Mouse (Mus musculus): Measurements from ENCODE around the gene Prrg4. TPM values are rescaled to one million over a fixed set of nuclear protein-coding genes. Genes with fewer than 3 reads are reported as not detected.
"Not testable (repeated sequence)": the region's sequence is repeated elsewhere in the genome, so short reads cannot be mapped to it uniquely, and the experiment has no call there.

The Prrg4 gene
- polyA plus RNA-seq, 1 experiment from 2014 or later, result 2.8 TPM

GRCm38 (mm10) chr2:104832486-104832885 lies 17.2 kb downstream of the Prrg4 start:
- no peak overlapping the region for H3K27ac ChIP-seq
- H3K36me3 ChIP-seq, result no peaks in the 10 kb centered on the region
- H3K4me3 ChIP-seq, result no peak overlapping the region
- H3K9ac ChIP-seq, result no peak overlapping the region
- peaks cover 5% of the 10 kb centered on the region for H3K4me1 ChIP-seq
- no peak for ATAC-seq (ENCODE audit: insufficient number of reproducible peaks, insufficient read depth, low FRiP score, low TSS enrichment, low read depth)
- H3K27me3 ChIP-seq, result no peaks in the 10 kb centered on the region
- no peak overlapping the region for H3K4me2 ChIP-seq
- WGBS, result 70% methylated on average over 2 of the region's 2 CpGs
- no peaks in the 10 kb centered on the region for H3K9me3 ChIP-seq

DNA sequence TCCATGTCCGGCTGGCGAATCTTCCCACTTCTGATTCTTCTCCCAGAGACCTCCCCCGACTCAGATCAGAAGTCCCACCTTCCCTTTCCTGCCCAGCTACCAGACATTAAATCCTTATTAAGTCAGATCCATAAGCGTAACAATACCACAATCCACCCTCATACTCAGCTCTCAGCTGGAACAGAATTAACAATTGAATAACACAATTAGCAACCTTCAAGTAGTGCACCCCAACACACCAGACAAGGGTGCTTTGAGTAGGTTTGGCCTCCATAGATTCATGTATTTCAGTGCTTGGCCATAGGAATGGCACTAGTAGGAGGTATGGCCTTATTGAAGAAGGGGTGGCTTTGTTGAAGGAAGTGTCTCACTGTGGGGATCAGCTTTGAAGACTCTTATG lies 23.5 kb downstream of the Prrg4 start:
- H3K9ac ChIP-seq, result no peak overlapping the region
- H3K27me3 ChIP-seq, result no peaks in the 10 kb centered on the region
- 90% methylated on average over 4 of the region's 4 CpGs for WGBS
- H3K4me2 ChIP-seq, result no peak overlapping the region
- H3K9me3 ChIP-seq, result no peaks in the 10 kb centered on the region
- H3K36me3 ChIP-seq, result no peaks in the 10 kb centered on the region
- no peak overlapping the region for H3K4me3 ChIP-seq
- H3K27ac ChIP-seq, result no peak overlapping the region
- H3K4me1 ChIP-seq, result peaks cover 5% of the 10 kb centered on the region
- ATAC-seq (ENCODE audit: insufficient number of reproducible peaks, insufficient read depth, low FRiP score, low TSS enrichment, low read depth), result no peak

DNA sequence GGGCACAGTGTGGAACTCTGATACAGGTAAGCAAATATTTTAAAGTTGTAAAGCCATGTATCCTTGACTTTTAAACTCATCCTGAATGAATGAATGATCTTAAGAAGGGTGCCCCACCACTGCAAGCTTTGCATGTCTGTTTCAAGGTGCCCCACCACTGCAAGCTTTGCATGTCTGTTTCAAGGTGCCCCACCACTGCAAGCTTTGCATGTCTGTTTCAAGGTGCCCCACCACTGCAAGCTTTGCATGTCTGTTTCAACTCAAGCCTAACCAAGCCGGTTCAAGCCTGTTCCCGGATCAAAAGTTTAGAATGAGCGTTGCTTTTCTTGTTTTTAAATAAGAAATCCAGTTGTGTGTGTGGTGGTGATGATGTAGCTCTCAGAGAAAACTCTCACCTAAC lies 30.9 kb downstream of the Prrg4 start:
- H3K9ac ChIP-seq; H3K4me2 ChIP-seq; H3K36me3 ChIP-seq; H3K4me3 ChIP-seq; H3K27ac ChIP-seq; H3K27me3 ChIP-seq; ATAC-seq (ENCODE audit: insufficient number of reproducible peaks, insufficient read depth, low FRiP score, low TSS enrichment, low read depth); H3K9me3 ChIP-seq: not testable (repeated sequence)
- 83% methylated on average over 3 of the region's 3 CpGs for WGBS
- H3K4me1 ChIP-seq, result peaks cover 14% of the 10 kb centered on the region

GRCm38 (mm10) chr2:104817555-104818330 lies 31.9 kb downstream of the Prrg4 start:
- Histone ChIP-seq H3K27ac (peak overlapping the region; percentile 99), H3K27me3 (no peaks in the 10 kb centered on the region), H3K9me3 (no peaks in the 10 kb centered on the region), H3K9ac (peak overlapping the region; percentile 98), H3K4me3 (peak overlapping the region; percentile 94), H3K4me1 (peaks cover 19% of the 10 kb centered on the region), H3K4me2 (peak overlapping the region; percentile 82), H3K36me3 (no peaks in the 10 kb centered on the region)
- 2% methylated on average over 15 of the region's 15 CpGs for WGBS
- no peak for ATAC-seq (ENCODE audit: insufficient number of reproducible peaks, insufficient read depth, low FRiP score, low TSS enrichment, low read depth)

GRCm38 (mm10) chr2:104816866-104817439 lies 32.7 kb downstream of the Prrg4 start:
- Histone ChIP-seq H3K4me2 (peak overlapping the region; percentile 82), H3K4me1 (peaks cover 19% of the 10 kb centered on the region), H3K27me3 (no peaks in the 10 kb centered on the region), H3K9ac (peak overlapping the region; percentile 98), H3K36me3 (no peaks in the 10 kb centered on the region), H3K9me3 (no peaks in the 10 kb centered on the region), H3K4me3 (peak overlapping the region; percentile 94), H3K27ac (peak overlapping the region; percentile 99)
- ATAC-seq (ENCODE audit: insufficient number of reproducible peaks, insufficient read depth, low FRiP score, low TSS enrichment, low read depth), result peak; percentile 96
- 0% methylated on average over 21 of the region's 51 CpGs for WGBS

DNA sequence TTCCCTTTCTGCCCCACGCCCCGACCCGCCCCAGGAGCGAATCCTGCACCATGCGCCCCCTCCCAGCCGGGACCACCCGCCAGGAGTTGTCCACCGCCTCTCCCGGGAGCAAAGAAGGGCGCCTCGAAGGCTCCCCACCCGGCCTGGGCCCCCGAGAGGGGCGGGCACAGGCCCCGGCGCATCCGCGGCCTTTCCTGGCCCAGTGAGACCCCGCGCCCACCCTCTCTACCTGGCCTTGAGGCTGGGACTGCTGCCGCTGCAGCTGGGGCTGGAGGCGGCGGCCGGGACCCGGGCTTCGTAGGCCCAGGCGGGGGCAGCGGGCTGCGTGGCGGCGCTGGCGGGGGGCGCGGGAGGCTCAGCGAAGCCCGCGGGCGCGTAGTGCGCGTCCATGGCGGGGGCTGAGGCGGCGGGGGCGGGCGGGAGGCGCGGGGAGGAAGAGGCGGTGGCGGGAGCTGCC lies 33.3 kb downstream of the Prrg4 start, which contains the start of gene Qser1:
TSS of gene Qser1 (minus strand) at position 390 of the 457 bp plus-strand sequence.
- Histone ChIP-seq H3K9me3 (no peaks in the 10 kb centered on the region), H3K27ac (peak within 1 kb of the TSS; percentile 99), H3K9ac (peak within 1 kb of the TSS; percentile 98), H3K36me3 (no peaks in the 10 kb centered on the region), H3K4me1 (peaks cover 19% of the 10 kb centered on the region), H3K4me3 (peak within 1 kb of the TSS; percentile 94), H3K27me3 (no peaks in the 10 kb centered on the region), H3K4me2 (peak within 1 kb of the TSS; percentile 82)
- under 1% methylated on average over 26 of the region's 50 CpGs for WGBS
- ATAC-seq (ENCODE audit: insufficient number of reproducible peaks, insufficient read depth, low FRiP score, low TSS enrichment, low read depth), result peak; percentile 77

DNA sequence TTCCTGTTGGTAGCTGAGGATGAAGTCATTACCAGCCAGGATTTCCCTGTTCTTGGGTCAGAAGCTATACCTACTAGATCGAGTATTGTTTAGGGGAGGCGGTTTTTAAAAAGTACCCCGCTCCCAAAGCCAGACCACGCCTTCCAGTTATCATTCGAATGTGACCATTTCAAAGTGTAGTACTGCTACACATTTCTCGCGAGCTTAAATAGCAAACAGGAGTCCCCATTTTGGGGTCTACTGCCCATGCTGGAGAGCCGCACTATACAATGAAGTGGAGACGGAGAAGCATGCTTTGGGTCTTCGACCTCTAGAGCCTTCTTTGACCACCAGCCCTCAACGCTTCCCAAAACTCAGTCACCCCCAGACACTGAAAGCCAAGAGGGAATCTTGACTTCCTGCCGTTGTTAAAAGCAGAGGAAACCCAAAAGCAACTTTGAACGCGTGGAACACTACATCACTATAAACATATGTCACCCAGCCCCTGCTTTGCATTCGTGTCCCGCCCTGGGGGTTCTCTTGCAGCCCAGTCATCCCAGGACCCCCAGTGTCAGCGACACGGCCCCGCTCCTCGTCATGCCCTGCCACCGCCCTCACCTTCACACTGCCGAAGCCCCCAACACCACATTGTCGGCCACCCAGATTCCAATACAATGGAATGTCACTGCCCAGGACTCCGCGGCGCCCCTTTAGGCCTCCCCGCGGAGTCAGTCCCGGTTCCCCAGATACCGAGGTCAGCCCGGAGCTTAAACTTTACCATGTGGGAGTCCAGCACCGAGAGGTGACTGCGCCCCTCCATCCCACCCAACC lies 33.9 kb downstream of the Prrg4 start:
- Histone ChIP-seq H3K9ac (peak overlapping the region; percentile 98), H3K36me3 (no peaks in the 10 kb centered on the region), H3K9me3 (no peaks in the 10 kb centered on the region), H3K27ac (peak overlapping the region; percentile 99), H3K27me3 (no peaks in the 10 kb centered on the region), H3K4me3 (peak overlapping the region; percentile 94), H3K4me1 (peaks cover 19% of the 10 kb centered on the region), H3K4me2 (peak overlapping the region; percentile 82)
- ATAC-seq (ENCODE audit: insufficient number of reproducible peaks, insufficient read depth, low FRiP score, low TSS enrichment, low read depth), result peak; percentile 33
- WGBS, result under 1% methylated on average over 33 of the region's 33 CpGs

DNA sequence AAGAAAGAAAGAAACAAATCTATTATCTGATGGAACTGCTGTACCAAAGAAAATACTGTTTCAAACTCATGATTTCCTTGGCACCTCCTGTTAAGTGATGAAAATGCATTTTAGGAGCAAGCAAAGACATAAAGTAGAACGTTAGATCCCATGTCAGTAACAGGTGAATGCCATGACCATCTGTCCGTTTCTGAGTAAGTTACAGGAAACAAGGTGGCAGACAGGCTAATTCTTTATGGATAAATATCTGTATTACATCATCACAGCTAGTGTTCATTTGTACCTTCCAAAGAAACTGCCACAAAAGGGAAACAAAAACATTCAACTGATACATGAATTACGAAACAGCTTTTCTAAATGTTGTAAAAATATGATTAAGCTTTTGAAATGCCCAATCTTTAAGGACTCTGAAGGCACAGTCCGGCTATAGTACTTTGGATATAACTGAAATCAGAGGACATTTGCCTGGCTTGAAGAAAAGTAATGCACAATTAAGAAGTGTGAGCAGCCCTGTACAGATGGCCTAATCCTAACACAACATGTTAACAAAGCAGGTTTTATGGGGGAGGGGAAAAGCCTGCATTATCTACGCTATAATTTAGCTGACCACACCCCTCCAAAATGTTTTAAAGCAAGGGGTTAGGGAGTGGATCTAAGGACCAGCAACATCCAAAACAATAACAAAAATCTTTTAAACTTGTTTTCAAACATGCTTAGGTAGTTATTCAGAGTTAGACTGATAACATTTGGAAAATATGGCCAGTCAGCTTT lies 35.3 kb downstream of the Prrg4 start:
- Histone ChIP-seq H3K9me3 (no peaks in the 10 kb centered on the region), H3K4me2 (peak overlapping the region; percentile 82), H3K4me1 (peaks cover 19% of the 10 kb centered on the region), H3K9ac (no peak overlapping the region), H3K27me3 (no peaks in the 10 kb centered on the region), H3K27ac (no peak overlapping the region), H3K36me3 (peaks cover 8% of the 10 kb centered on the region), H3K4me3 (no peak overlapping the region)
- ATAC-seq (ENCODE audit: insufficient number of reproducible peaks, insufficient read depth, low FRiP score, low TSS enrichment, low read depth), result no peak
- 56% methylated on average over 5 of the region's 5 CpGs for WGBS

DNA sequence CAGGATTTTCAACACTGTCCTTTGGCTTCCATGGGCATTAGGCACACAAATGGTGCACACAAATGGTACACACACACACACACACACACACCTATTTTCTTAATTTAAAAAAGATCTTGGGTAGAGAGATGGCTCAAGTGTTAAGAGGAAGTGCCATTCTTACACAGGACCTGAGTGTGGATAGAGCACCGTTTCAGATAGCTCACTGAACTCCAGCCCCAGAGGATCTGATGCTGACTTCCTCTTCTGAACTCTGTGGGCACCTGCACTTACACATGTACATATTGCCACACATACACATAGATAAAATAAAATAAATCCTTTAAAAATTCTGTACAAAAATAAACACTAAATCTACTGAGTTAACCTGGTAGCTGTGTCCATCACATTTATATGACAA lies 44.2 kb downstream of the Prrg4 start:
- 82% methylated on average over 1 of the region's 1 CpGs for WGBS
- Histone ChIP-seq H3K4me3 (no peak overlapping the region), H3K27ac (no peak overlapping the region), H3K4me1 (0 out of 2 replicates have a peak, but pooled peaks cover 2% of the 10 kb centered on the region), H3K9ac (no peak overlapping the region), H3K4me2 (no peak overlapping the region), H3K27me3 (no peaks in the 10 kb centered on the region), H3K36me3 (peaks cover 12% of the 10 kb centered on the region), H3K9me3 (no peaks in the 10 kb centered on the region)
- ATAC-seq (ENCODE audit: insufficient number of reproducible peaks, insufficient read depth, low FRiP score, low TSS enrichment, low read depth), result no peak
